Mouse (Mus musculus): ENCODE measurements around the gene Adam12.

DNA sequence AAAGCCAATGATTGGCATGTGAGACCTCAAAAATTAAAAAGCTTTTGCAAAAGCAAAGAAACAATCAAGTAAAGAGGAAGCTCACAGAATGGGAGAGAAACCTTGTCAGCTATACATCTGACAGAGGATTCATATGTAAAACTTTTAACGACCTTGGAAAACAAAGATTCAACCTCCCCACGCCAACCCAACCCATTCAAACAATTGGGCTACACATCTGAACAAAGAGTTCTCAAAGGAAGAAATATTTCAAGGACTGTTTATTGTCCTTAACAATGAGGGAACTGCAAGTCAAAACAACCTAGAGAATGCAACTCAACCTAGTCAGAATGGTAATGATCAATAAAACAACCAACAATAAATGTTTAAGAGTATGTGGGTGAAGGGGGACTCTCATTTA lies 284.6 kb downstream of the Adam12 start:
- TF ChIP-seq CTCF (IDR thresholded peaks at IDR 0.05; ENCODE audit: low read depth, low read length) (no peak), POLR2A (IDR thresholded peaks at IDR 0.05; ENCODE audit: extremely low read depth, insufficient read depth, low read length) (no peak)
